Mouse (Mus musculus) lung, embryonic 15.5 days (tissue): ENCODE measurements around the gene Exoc5. TPM values are rescaled to one million over a fixed set of nuclear protein-coding genes. Genes with fewer than 3 reads are reported as not detected.

ENCODE experiments used
- polyA plus RNA-seq: library from polyadenylated mRNA; unstranded; fragments of >200 nt; fragmentation: Nextera tagmentation; extraction: Ambion mirVana; gene quantifications from 2 replicates; pipeline ENCODE4 v1.2.1, GENCODE M21; 2015

Gene Exoc5
- polyA plus RNA-seq, 1 experiment from 2014 or later: 45.6 TPM

Other genes starting within 250 kb of the Exoc5 start
- gene Ap5m1, start 556 bp downstream of the Exoc5 start, polyA plus RNA-seq: 20.9 and 24.1 TPM in 2 replicates
- 9.6 and 10.4 TPM in 2 replicates for gene Naa30, start 105.6 kb upstream of the Exoc5 start, polyA plus RNA-seq
- gene ccdc198, start 178.8 kb upstream of the Exoc5 start, polyA plus RNA-seq: 8.9 and 9.0 TPM in 2 replicates